Mouse (Mus musculus): ENCODE measurements at regions not wholly inside any gene's neighbourhood (a gene's known extent, or its start where the extent isn't known, plus 50 kb on each side); places are given as distances from the start of the nearest gene placed in this dataset.

DNA sequence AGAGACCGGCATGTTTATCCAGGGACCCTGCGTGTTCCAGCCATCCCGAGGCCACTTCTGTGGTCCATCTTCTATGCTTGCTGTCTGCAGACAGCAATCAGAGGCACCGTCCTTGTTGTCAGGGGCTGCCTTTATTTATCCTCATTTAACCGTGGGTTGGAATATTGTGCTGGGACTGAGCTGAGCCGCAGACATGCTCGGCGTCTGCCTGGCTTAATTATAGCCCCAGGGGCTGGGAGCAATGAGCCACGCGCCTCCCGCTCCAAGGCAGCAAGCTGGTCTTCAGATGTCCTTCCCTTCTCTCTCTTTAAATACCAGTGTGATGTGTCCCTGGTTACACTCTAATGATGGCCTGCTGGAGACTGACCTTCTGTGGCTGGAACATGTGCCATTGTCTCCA is 58.2 kb upstream of the Dlk1 start:
- Histone ChIP-seq H3K36me3 (ENCODE audit: control insufficient read depth, insufficient read depth, low read length, poor library complexity, severe bottlenecking) (no peaks in the 10 kb centered on the region), H3K4me1 (ENCODE audit: control insufficient read depth in 2 of 2, insufficient read depth in 2 of 2, low read length in 2 of 2, poor library complexity in 1 of 2) (no peaks in the 10 kb centered on the region), H3K27ac (ENCODE audit: insufficient read depth, low read depth, low read length, poor library complexity, severe bottlenecking) (no peak overlapping the region), H3K4me3 (ENCODE audit: insufficient read depth in 1 of 2, low read depth in 1 of 2, low read length in 2 of 2, poor library complexity in 1 of 2, severe bottlenecking in 1 of 2) (no peak overlapping the region), H3K9me3 (ENCODE audit: control insufficient read depth, insufficient read depth, low read depth, low read length) (no peaks in the 10 kb centered on the region), H3K9ac (ENCODE audit: insufficient read depth, low read depth, low read length, poor library complexity, severe bottlenecking) (no peak overlapping the region)
- in situ Hi-C loops (cut with MboI; ENCODE audit: low sequenced_read_pairs in 2 of 2, unreplicated experiment in 2 of 2) = no loop called here
- DNase-seq (ENCODE audit: low read depth, low spot score) = no peak
- TF ChIP-seq ZNF384 (IDR thresholded peaks at IDR 0.05; ENCODE audit: low read depth, low read length) (no peak), CHD2 (IDR thresholded peaks at IDR 0.05; ENCODE audit: low read depth, low read length) (no peak), HCFC1 (IDR thresholded peaks at IDR 0.05; ENCODE audit: borderline replicate concordance, insufficient read depth, low read length) (no peak), MAFK (IDR thresholded peaks at IDR 0.05; ENCODE audit: insufficient read depth, low read depth, low read length) (no peak), ZC3H11A (IDR thresholded peaks at IDR 0.05; ENCODE audit: borderline replicate concordance, low read depth, low read length) (no peak)

DNA sequence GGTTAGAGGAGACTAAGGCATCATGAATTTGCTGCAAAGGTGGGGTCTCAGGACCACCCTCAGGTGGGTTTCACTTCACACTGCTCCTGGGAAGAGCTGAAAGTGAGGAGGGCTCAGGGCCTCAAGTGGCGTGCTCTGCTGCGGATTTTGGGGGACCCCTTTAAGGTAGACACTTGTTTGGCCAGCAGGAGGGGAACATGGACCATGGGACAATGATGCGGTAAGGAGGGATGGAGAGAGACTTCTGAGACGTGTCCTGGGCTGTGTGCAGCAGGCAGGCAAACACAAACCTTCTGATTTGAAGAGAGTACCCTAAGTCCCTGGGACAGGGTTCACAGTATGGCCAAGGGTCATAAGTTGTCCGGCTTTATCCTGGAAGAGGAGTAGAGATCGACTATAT is 56.0 kb upstream of the Dlk1 start:
- in situ Hi-C loops (cut with MboI; ENCODE audit: low sequenced_read_pairs in 2 of 2, unreplicated experiment in 2 of 2) = no loop called here
- Histone ChIP-seq H3K27ac (ENCODE audit: insufficient read depth, low read depth, low read length, poor library complexity, severe bottlenecking) (no peak overlapping the region), H3K4me1 (ENCODE audit: control insufficient read depth in 2 of 2, insufficient read depth in 2 of 2, low read length in 2 of 2, poor library complexity in 1 of 2) (no peaks in the 10 kb centered on the region), H3K36me3 (ENCODE audit: control insufficient read depth, insufficient read depth, low read length, poor library complexity, severe bottlenecking) (no peaks in the 10 kb centered on the region), H3K9me3 (ENCODE audit: control insufficient read depth, insufficient read depth, low read depth, low read length) (no peaks in the 10 kb centered on the region), H3K4me3 (ENCODE audit: insufficient read depth in 1 of 2, low read depth in 1 of 2, low read length in 2 of 2, poor library complexity in 1 of 2, severe bottlenecking in 1 of 2) (no peak overlapping the region), H3K9ac (ENCODE audit: insufficient read depth, low read depth, low read length, poor library complexity, severe bottlenecking) (no peak overlapping the region)
- no peak for TF ChIP-seq ZC3H11A (IDR thresholded peaks at IDR 0.05; ENCODE audit: borderline replicate concordance, low read depth, low read length)
- TF ChIP-seq HCFC1 (IDR thresholded peaks at IDR 0.05; ENCODE audit: borderline replicate concordance, insufficient read depth, low read length) = no peak
- no peak for TF ChIP-seq ZNF384 (IDR thresholded peaks at IDR 0.05; ENCODE audit: low read depth, low read length)
- no peak for TF ChIP-seq MAFK (IDR thresholded peaks at IDR 0.05; ENCODE audit: insufficient read depth, low read depth, low read length)
- TF ChIP-seq CHD2 (IDR thresholded peaks at IDR 0.05; ENCODE audit: low read depth, low read length) = no peak
- DNase-seq (ENCODE audit: low read depth, low spot score) = no peak

DNA sequence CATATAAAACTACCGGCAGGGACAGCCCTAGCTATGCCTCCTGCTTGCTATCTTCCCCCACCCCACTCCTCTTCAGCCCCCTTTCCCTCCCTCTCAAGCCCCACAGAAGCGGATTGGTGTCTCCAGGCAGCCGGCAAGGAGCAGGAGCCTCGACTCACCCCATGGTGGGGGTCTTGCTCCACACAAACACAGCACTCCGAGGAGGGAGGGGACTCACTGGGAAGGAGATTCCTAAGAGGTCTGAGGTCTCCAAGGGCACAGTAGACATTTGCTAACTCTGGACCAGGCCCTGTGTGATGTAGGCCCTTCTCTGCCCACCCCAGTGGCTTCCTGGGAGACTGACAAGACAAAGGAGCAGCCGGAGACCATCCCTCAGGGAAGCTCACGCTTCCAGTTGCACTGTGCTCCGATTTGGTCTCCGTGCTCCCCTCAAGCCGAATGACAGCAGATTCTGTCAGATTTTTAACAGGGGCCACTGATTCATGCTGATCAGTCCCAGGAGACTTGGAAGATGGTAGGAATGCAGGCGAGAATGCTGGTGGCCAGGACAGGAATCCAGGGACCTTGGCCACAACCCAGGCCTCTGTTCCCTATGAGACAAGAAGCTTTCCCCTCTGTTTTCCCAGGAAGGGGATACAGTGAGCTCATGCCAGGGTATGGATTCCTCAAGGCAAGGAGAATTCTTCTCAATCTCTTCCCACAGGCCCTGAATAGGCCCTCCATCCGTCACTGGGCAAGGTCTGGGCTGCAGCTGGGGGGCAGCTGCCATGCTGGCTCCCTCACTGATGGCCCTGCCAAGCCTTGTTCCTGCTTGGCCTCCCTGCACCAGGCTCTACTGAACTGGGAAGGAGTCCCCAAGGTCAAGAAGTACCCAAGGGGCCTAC is 55.2 kb upstream of the Dlk1 start:
- TF ChIP-seq CHD2 (IDR thresholded peaks at IDR 0.05; ENCODE audit: low read depth, low read length) (no peak), ZNF384 (IDR thresholded peaks at IDR 0.05; ENCODE audit: low read depth, low read length) (no peak), ZC3H11A (IDR thresholded peaks at IDR 0.05; ENCODE audit: borderline replicate concordance, low read depth, low read length) (no peak), MAFK (IDR thresholded peaks at IDR 0.05; ENCODE audit: insufficient read depth, low read depth, low read length) (no peak), HCFC1 (IDR thresholded peaks at IDR 0.05; ENCODE audit: borderline replicate concordance, insufficient read depth, low read length) (no peak)
- Histone ChIP-seq H3K4me1 (ENCODE audit: control insufficient read depth in 2 of 2, insufficient read depth in 2 of 2, low read length in 2 of 2, poor library complexity in 1 of 2) (no peaks in the 10 kb centered on the region), H3K9me3 (ENCODE audit: control insufficient read depth, insufficient read depth, low read depth, low read length) (no peaks in the 10 kb centered on the region), H3K27ac (ENCODE audit: insufficient read depth, low read depth, low read length, poor library complexity, severe bottlenecking) (no peak overlapping the region), H3K9ac (ENCODE audit: insufficient read depth, low read depth, low read length, poor library complexity, severe bottlenecking) (no peak overlapping the region), H3K4me3 (ENCODE audit: insufficient read depth in 1 of 2, low read depth in 1 of 2, low read length in 2 of 2, poor library complexity in 1 of 2, severe bottlenecking in 1 of 2) (no peak overlapping the region), H3K36me3 (ENCODE audit: control insufficient read depth, insufficient read depth, low read length, poor library complexity, severe bottlenecking) (no peaks in the 10 kb centered on the region)
- in situ Hi-C loops (cut with MboI; ENCODE audit: low sequenced_read_pairs in 2 of 2, unreplicated experiment in 2 of 2) = no loop called here
- DNase-seq (ENCODE audit: low read depth, low spot score) = no peak

DNA sequence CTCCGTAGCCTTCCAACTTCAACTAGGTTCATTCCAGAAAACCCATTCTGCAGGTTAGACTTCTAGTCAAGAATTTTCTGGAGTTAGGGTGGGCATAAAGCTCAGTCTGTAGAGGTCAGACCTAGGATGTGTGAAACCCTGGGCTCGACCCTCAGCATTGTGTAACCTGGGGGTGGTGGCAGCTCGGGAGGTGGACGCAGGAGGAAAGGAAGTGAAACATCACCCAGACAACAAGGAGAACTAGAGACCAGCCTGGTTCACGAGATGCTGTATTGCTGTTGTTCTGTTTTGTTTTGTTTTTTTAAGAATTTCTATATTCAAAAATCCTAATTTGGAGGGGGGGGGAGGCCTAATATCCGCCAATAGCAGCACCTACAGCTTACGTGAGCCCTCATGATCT is 54.1 kb upstream of the Dlk1 start:
- Histone ChIP-seq H3K27ac (ENCODE audit: insufficient read depth, low read depth, low read length, poor library complexity, severe bottlenecking) (no peak overlapping the region), H3K4me1 (ENCODE audit: control insufficient read depth in 2 of 2, insufficient read depth in 2 of 2, low read length in 2 of 2, poor library complexity in 1 of 2) (no peaks in the 10 kb centered on the region), H3K4me3 (ENCODE audit: insufficient read depth in 1 of 2, low read depth in 1 of 2, low read length in 2 of 2, poor library complexity in 1 of 2, severe bottlenecking in 1 of 2) (no peak overlapping the region), H3K9me3 (ENCODE audit: control insufficient read depth, insufficient read depth, low read depth, low read length) (no peaks in the 10 kb centered on the region), H3K36me3 (ENCODE audit: control insufficient read depth, insufficient read depth, low read length, poor library complexity, severe bottlenecking) (no peaks in the 10 kb centered on the region), H3K9ac (ENCODE audit: insufficient read depth, low read depth, low read length, poor library complexity, severe bottlenecking) (no peak overlapping the region)
- in situ Hi-C loops (cut with MboI; ENCODE audit: low sequenced_read_pairs in 2 of 2, unreplicated experiment in 2 of 2) = no loop called here
- DNase-seq (ENCODE audit: low read depth, low spot score) = no peak
- no peak for TF ChIP-seq ZC3H11A (IDR thresholded peaks at IDR 0.05; ENCODE audit: borderline replicate concordance, low read depth, low read length)
- no peak for TF ChIP-seq HCFC1 (IDR thresholded peaks at IDR 0.05; ENCODE audit: borderline replicate concordance, insufficient read depth, low read length)
- no peak for TF ChIP-seq MAFK (IDR thresholded peaks at IDR 0.05; ENCODE audit: insufficient read depth, low read depth, low read length)
- TF ChIP-seq CHD2 (IDR thresholded peaks at IDR 0.05; ENCODE audit: low read depth, low read length) = no peak
- no peak for TF ChIP-seq ZNF384 (IDR thresholded peaks at IDR 0.05; ENCODE audit: low read depth, low read length)

Measured in ES-E14 (cell line).